Comparison of ENCODE assay signal across 21 mouse cellular contexts in genomic region chr9:4803151-4803755, GRCm38 (mm10). TPM values are rescaled to one million over a fixed set of nuclear protein-coding genes. Genes with fewer than 3 reads are reported as not detected.
DNase-seq lines count a peak whose midpoint lies in the region; ATAC-seq and TF ChIP-seq lines count a peak whose summit lies in the region.
"Had no signal": no experiment of that assay in that cellular context is flagged by ENCODE, and none has a peak within 500 bp of the region (broad histone marks: within the 10 kb centered on the region; RNA-seq: fewer than 3 reads in every experiment).

No protein-coding gene starts in this region.

- WGBS in hindbrain, embryonic 10.5 days: 57% methylated on average over 7 of the region's 7 CpGs
- 35% methylated on average over 7 of the region's 7 CpGs for WGBS in hindbrain, postnatal 0 days
- WGBS in midbrain, embryonic 12.5 days: 41% methylated on average over 7 of the region's 7 CpGs
- WGBS in midbrain, embryonic 15.5 days: 33% methylated on average over 7 of the region's 7 CpGs
- WGBS in neural tube, embryonic 13.5 days: 36% methylated on average over 7 of the region's 7 CpGs
- 41% methylated on average over 7 of the region's 7 CpGs for whole genome bisulfite sequencing in forebrain, embryonic 13.5 days

- no peak overlapping the region for H3K9ac ChIP-seq in hindbrain, postnatal 0 days (replicated peaks; ENCODE audit: low read length)
- H3K9ac ChIP-seq in midbrain, embryonic 12.5 days (replicated peaks): no peak overlapping the region
- H3K9ac ChIP-seq in midbrain, embryonic 15.5 days: no peak overlapping the region
- no peak overlapping the region for H3K9ac ChIP-seq in neural tube, embryonic 13.5 days
- H3K9ac ChIP-seq in forebrain, embryonic 13.5 days: no peak overlapping the region
- H3K9ac ChIP-seq: embryonic facial prominence, embryonic 12.5 days; heart, embryonic 15.5 days; hindbrain, embryonic 14.5 days had no signal

- H3K9me3 ChIP-seq in hindbrain, embryonic 10.5 days: no peaks in the 10 kb centered on the region
- no peaks in the 10 kb centered on the region for H3K9me3 ChIP-seq in hindbrain, postnatal 0 days (ENCODE audit: low read length)
- H3K9me3 ChIP-seq in midbrain, embryonic 12.5 days: no peaks in the 10 kb centered on the region
- H3K9me3 ChIP-seq in midbrain, embryonic 15.5 days: no peaks in the 10 kb centered on the region
- H3K9me3 ChIP-seq in neural tube, embryonic 13.5 days: no peaks in the 10 kb centered on the region
- H3K9me3 ChIP-seq in forebrain, embryonic 13.5 days (replicated peaks): no peaks in the 10 kb centered on the region
- H3K9me3 ChIP-seq: embryonic facial prominence, embryonic 12.5 days; heart, embryonic 15.5 days had no signal

- no peak for ATAC-seq in hindbrain, postnatal 0 days
- ATAC-seq in midbrain, embryonic 12.5 days (ENCODE audit: low FRiP score, low read depth): peak; percentile 68; the same call in 1 of the 2 replicates
- ATAC-seq in midbrain, embryonic 15.5 days (replicated peaks): no peak
- ATAC-seq in neural tube, embryonic 13.5 days (ENCODE audit: low read depth): peak; percentile 67
- ATAC-seq in forebrain, embryonic 13.5 days: no peak
- ATAC-seq: forebrain, embryonic 16.5 days had no signal

- no peak overlapping the region for H3K4me2 ChIP-seq in hindbrain, postnatal 0 days (ENCODE audit: low read depth, low read length)
- no peak overlapping the region for H3K4me2 ChIP-seq in midbrain, embryonic 12.5 days (replicated peaks)
- H3K4me2 ChIP-seq in midbrain, embryonic 15.5 days: no peak overlapping the region
- no peak overlapping the region for H3K4me2 ChIP-seq in neural tube, embryonic 13.5 days
- no peak overlapping the region for H3K4me2 ChIP-seq in forebrain, embryonic 13.5 days
- H3K4me2 ChIP-seq: embryonic facial prominence, embryonic 12.5 days; heart, embryonic 11.5 days; heart, embryonic 15.5 days; hindbrain, embryonic 14.5 days had no signal

- H3K27me3 ChIP-seq in hindbrain, embryonic 10.5 days (ENCODE audit: insufficient read depth, poor library complexity, severe bottlenecking): no peaks in the 10 kb centered on the region
- no peaks in the 10 kb centered on the region for H3K27me3 ChIP-seq in hindbrain, postnatal 0 days (ENCODE audit: insufficient read depth, low read length)
- H3K27me3 ChIP-seq in midbrain, embryonic 12.5 days: no peaks in the 10 kb centered on the region
- H3K27me3 ChIP-seq in midbrain, embryonic 15.5 days (replicated peaks): no peaks in the 10 kb centered on the region
- no peaks in the 10 kb centered on the region for H3K27me3 ChIP-seq in neural tube, embryonic 13.5 days
- no peaks in the 10 kb centered on the region for H3K27me3 ChIP-seq in forebrain, embryonic 13.5 days
- H3K27me3 ChIP-seq: embryonic facial prominence, embryonic 12.5 days; heart, embryonic 15.5 days had no signal

- peak; percentile 2 for DNase-seq in hindbrain, embryonic 10.5 days (ENCODE audit: low spot score)
- no peak for DNase-seq in hindbrain, postnatal 0 days (ENCODE audit: low spot score)
- peak; percentile 8 for DNase-seq in brain, embryonic 14.5 days (ENCODE audit: low read depth)
- DNase-seq: adrenal gland, postnatal 10 days; cerebellum, adult 11-12 months; cerebellum, adult 9-10 months; cerebellum, postnatal 25 days; gastrocnemius, postnatal 10 days; heart, adult 2 months; heart, postnatal 14 days had no signal

- no peak overlapping the region for H3K4me3 ChIP-seq in hindbrain, embryonic 10.5 days
- no peak overlapping the region for H3K4me3 ChIP-seq in hindbrain, postnatal 0 days (ENCODE audit: low read length)
- no peak overlapping the region for H3K4me3 ChIP-seq in midbrain, embryonic 12.5 days
- H3K4me3 ChIP-seq in midbrain, embryonic 15.5 days: no peak overlapping the region
- H3K4me3 ChIP-seq in neural tube, embryonic 13.5 days: no peak overlapping the region
- no peak overlapping the region for H3K4me3 ChIP-seq in forebrain, embryonic 13.5 days
- H3K4me3 ChIP-seq: embryonic facial prominence, embryonic 12.5 days; heart, adult 2 months; heart, embryonic 15.5 days had no signal

- no peak for TF ChIP-seq CTCF in hindbrain, postnatal 0 days (IDR thresholded peaks at IDR 0.05; ENCODE audit: low read depth)
- TF ChIP-seq CTCF in brain, embryonic 14.5 days (IDR thresholded peaks at IDR 0.05; ENCODE audit: borderline replicate concordance, extremely low read depth, insufficient read depth, insufficient read length): no peak

- H3K36me3 ChIP-seq in hindbrain, embryonic 10.5 days: no peaks in the 10 kb centered on the region
- no peaks in the 10 kb centered on the region for H3K36me3 ChIP-seq in hindbrain, postnatal 0 days (ENCODE audit: insufficient read depth, low read length)
- H3K36me3 ChIP-seq in midbrain, embryonic 12.5 days: no peaks in the 10 kb centered on the region
- H3K36me3 ChIP-seq in midbrain, embryonic 15.5 days (replicated peaks): no peaks in the 10 kb centered on the region
- H3K36me3 ChIP-seq in neural tube, embryonic 13.5 days: no peaks in the 10 kb centered on the region
- H3K36me3 ChIP-seq in forebrain, embryonic 13.5 days (ENCODE audit: poor library complexity, severe bottlenecking): no peaks in the 10 kb centered on the region
- H3K36me3 ChIP-seq: embryonic facial prominence, embryonic 12.5 days; heart, embryonic 15.5 days had no signal

- no peak for TF ChIP-seq POLR2A in brain, embryonic 14.5 days (IDR thresholded peaks at IDR 0.05; ENCODE audit: borderline replicate concordance, extremely low read depth, insufficient read depth, insufficient read length, poor library complexity, severe bottlenecking)

- no peak overlapping the region for H3K27ac ChIP-seq in hindbrain, embryonic 10.5 days
- no peak overlapping the region for H3K27ac ChIP-seq in hindbrain, postnatal 0 days
- H3K27ac ChIP-seq in midbrain, embryonic 12.5 days (replicated peaks): no peak overlapping the region
- H3K27ac ChIP-seq in midbrain, embryonic 15.5 days: no peak overlapping the region
- no peak overlapping the region for H3K27ac ChIP-seq in neural tube, embryonic 13.5 days (replicated peaks)
- H3K27ac ChIP-seq in forebrain, embryonic 13.5 days: no peak overlapping the region
- H3K27ac ChIP-seq: embryonic facial prominence, embryonic 12.5 days; heart, adult 2 months; heart, embryonic 15.5 days; hindbrain, embryonic 14.5 days had no signal

- 0 out of 2 replicates have a peak, but pooled peaks cover 3% of the 10 kb centered on the region for H3K4me1 ChIP-seq in hindbrain, embryonic 10.5 days (replicated peaks)
- H3K4me1 ChIP-seq in hindbrain, postnatal 0 days (ENCODE audit: insufficient read depth, low read length): no peaks in the 10 kb centered on the region
- no peaks in the 10 kb centered on the region for H3K4me1 ChIP-seq in midbrain, embryonic 12.5 days
- H3K4me1 ChIP-seq in midbrain, embryonic 15.5 days: no peaks in the 10 kb centered on the region
- H3K4me1 ChIP-seq in neural tube, embryonic 13.5 days (replicated peaks): peaks cover 4% of the 10 kb centered on the region
- H3K4me1 ChIP-seq in forebrain, embryonic 13.5 days: no peaks in the 10 kb centered on the region
- H3K4me1 ChIP-seq: embryonic facial prominence, embryonic 12.5 days; heart, embryonic 15.5 days had no signal

RNA-seq across cellular contexts. Expression of gene Gria4, which starts 7.2 kb away (rescaled TPM):
- polyA plus RNA-seq in hindbrain, embryonic 10.5 days (2016; fragmentation: Nextera tagmentation; extraction: Ambion mirVana): 6.2 and 8.0 TPM in 2 replicates
- 94.6 and 96.7 TPM in 2 replicates for total RNA-seq in hindbrain, postnatal 0 days (2014; rRNA removed)
- polyA plus RNA-seq in hindbrain, postnatal 0 days (2015; fragmentation: Nextera tagmentation; extraction: Ambion mirVana): 38.6 and 39.8 TPM in 2 replicates
- polyA plus RNA-seq in midbrain, embryonic 12.5 days (2016; fragmentation: Nextera tagmentation; extraction: Ambion mirVana): 12.9 and 14.1 TPM in 2 replicates
- 35.0 and 37.2 TPM in 2 replicates for polyA plus RNA-seq in midbrain, embryonic 15.5 days (2015; fragmentation: Nextera tagmentation; extraction: Ambion mirVana)
- 26.7 and 39.9 TPM in 2 replicates for polyA plus RNA-seq in brain, embryonic 14.5 days (2012; rRNA removed)
- 20.6 and 23.8 TPM in 2 replicates for polyA plus RNA-seq in neural tube, embryonic 13.5 days (2015; fragmentation: Nextera tagmentation; extraction: Ambion mirVana)
- polyA plus RNA-seq in forebrain, embryonic 13.5 days (2015; fragmentation: Nextera tagmentation; extraction: Ambion mirVana): 13.3 and 16.3 TPM in 2 replicates
- total RNA-seq: heart, adult 2 months; heart, postnatal 14 days; MEL had no signal
- polyA plus RNA-seq: C2C12 had no signal

Comparison
In these comparisons a context has a peak if more than half of its experiments do, and no peak if none do; other contexts are left out.
1. ATAC-seq: peak in midbrain, embryonic 12.5 days (single experiment) and neural tube, embryonic 13.5 days (single experiment); none in hindbrain, postnatal 0 days (single experiment), midbrain, embryonic 15.5 days (single experiment) and forebrain, embryonic 13.5 days (single experiment).